Comparison of ENCODE assay signal across 8 mouse cellular contexts in genomic region chr12:76534641-76535283, GRCm38 (mm10). TPM values are rescaled to one million over a fixed set of nuclear protein-coding genes. Genes with fewer than 3 reads are reported as not detected.
A peak's percentile ranks its signal among the peaks of the same experiment; 100 is the strongest.
DNase-seq lines count a peak whose midpoint lies in the region; ATAC-seq lines count a peak whose summit lies in the region.

No protein-coding gene starts in this region.

- 6% methylated on average over 9 of the region's 9 CpGs for WGBS in heart, embryonic 11.5 days (ENCODE audit: insufficient replicate concordance)
- 6% methylated on average over 9 of the region's 9 CpGs for WGBS in heart, embryonic 13.5 days
- WGBS in liver, embryonic 16.5 days (ENCODE audit: insufficient replicate concordance) = 25% methylated on average over 9 of the region's 9 CpGs

- no peak for ATAC-seq in heart, embryonic 11.5 days (replicated peaks; ENCODE audit: insufficient number of reproducible peaks, low FRiP score, low TSS enrichment)
- ATAC-seq in heart, embryonic 13.5 days (ENCODE audit: extremely low read depth, insufficient number of reproducible peaks, low FRiP score, low TSS enrichment) = no peak
- ATAC-seq in liver, embryonic 16.5 days (ENCODE audit: low read depth) = no peak
- ATAC-seq in megakaryocyte progenitor cell, adult 5-6 weeks (replicated peaks; ENCODE audit: poor library complexity) = no peak

- H3K4me1 ChIP-seq in heart, embryonic 11.5 days (ENCODE audit: control insufficient read depth, insufficient read depth, low read length) = peaks cover 41% of the 10 kb centered on the region
- peaks cover 50% of the 10 kb centered on the region for H3K4me1 ChIP-seq in heart, embryonic 13.5 days
- peaks cover 17% of the 10 kb centered on the region for H3K4me1 ChIP-seq in liver, embryonic 16.5 days (ENCODE audit: control insufficient read depth, low read depth, low read length)

- DNase-seq in heart, adult 8-10 months (ENCODE audit: low spot score) = no peak
- DNase-seq in NIH3T3 (ENCODE audit: low read depth) = peak; percentile 74
- DNase-seq in left cerebral cortex, adult 9 months (ENCODE audit: low spot score in 2 of 2) = no peak
- DNase-seq in frontal cortex, postnatal 14 days (ENCODE audit: low spot score in 2 of 2) = no peak

- peak overlapping the region; percentile 69 for H3K9ac ChIP-seq in heart, embryonic 11.5 days (ENCODE audit: low read depth, low read length)
- peak overlapping the region; percentile 92 for H3K9ac ChIP-seq in heart, embryonic 13.5 days
- H3K9ac ChIP-seq in liver, embryonic 16.5 days (ENCODE audit: low read depth, low read length) = peak overlapping the region; percentile 67

- no peaks in the 10 kb centered on the region for H3K36me3 ChIP-seq in heart, embryonic 11.5 days (ENCODE audit: control insufficient read depth, insufficient read depth, low read length)
- H3K36me3 ChIP-seq in heart, embryonic 13.5 days = peaks cover 3% of the 10 kb centered on the region; the same call in 1 of the 2 replicates
- H3K36me3 ChIP-seq in liver, embryonic 16.5 days (ENCODE audit: control insufficient read depth, insufficient read depth) = no peaks in the 10 kb centered on the region

- peak overlapping the region; percentile 74 for H3K4me2 ChIP-seq in heart, embryonic 11.5 days
- peak overlapping the region; percentile 95 for H3K4me2 ChIP-seq in heart, embryonic 13.5 days
- H3K4me2 ChIP-seq in liver, embryonic 16.5 days (ENCODE audit: low read depth, low read length) = peak overlapping the region; percentile 71

- peak overlapping the region; percentile 10; the same call in 1 of the 2 replicates for H3K27ac ChIP-seq in heart, embryonic 11.5 days (ENCODE audit: low read depth, low read length)
- H3K27ac ChIP-seq in heart, embryonic 13.5 days (replicated peaks) = peak overlapping the region; percentile 89
- peak overlapping the region; percentile 83 for H3K27ac ChIP-seq in liver, embryonic 16.5 days (ENCODE audit: low read length)

- H3K9me3 ChIP-seq in heart, embryonic 11.5 days (replicated peaks; ENCODE audit: control insufficient read depth, low read length) = no peaks in the 10 kb centered on the region
- no peaks in the 10 kb centered on the region for H3K9me3 ChIP-seq in heart, embryonic 13.5 days
- no peaks in the 10 kb centered on the region for H3K9me3 ChIP-seq in liver, embryonic 16.5 days (replicated peaks; ENCODE audit: control insufficient read depth, low read length)

- peaks cover 29% of the 10 kb centered on the region for H3K27me3 ChIP-seq in heart, embryonic 11.5 days (ENCODE audit: control insufficient read depth, insufficient read depth, low read length)
- peaks cover 25% of the 10 kb centered on the region for H3K27me3 ChIP-seq in heart, embryonic 13.5 days (replicated peaks)
- H3K27me3 ChIP-seq in liver, embryonic 16.5 days (ENCODE audit: control insufficient read depth, insufficient read depth, low read depth, low read length) = peaks cover 53% of the 10 kb centered on the region

- H3K4me3 ChIP-seq in heart, embryonic 11.5 days (ENCODE audit: low read depth, low read length) = peak overlapping the region; percentile 70
- H3K4me3 ChIP-seq in heart, embryonic 13.5 days = peak overlapping the region; percentile 71
- peak overlapping the region; percentile 67 for H3K4me3 ChIP-seq in liver, embryonic 16.5 days (ENCODE audit: low read depth, low read length)

RNA-seq across cellular contexts. Expression of gene Plekhg3, which starts 4.1 kb away (rescaled TPM):
- polyA plus RNA-seq in heart, embryonic 11.5 days (2014; fragmentation: Nextera tagmentation; extraction: Ambion mirVana) = 4.4 and 5.4 TPM in 2 replicates
- total RNA-seq in heart, adult 8-10 months (2022) = 10 to 100 TPM; 11.4 to 14.3 (median 13.2) TPM
- polyA plus RNA-seq in heart, embryonic 13.5 days (2015; fragmentation: Nextera tagmentation; extraction: Ambion mirVana) = 6.5 and 7.2 TPM in 2 replicates
- 4.2 and 5.5 TPM in 2 replicates for polyA plus RNA-seq in liver, embryonic 16.5 days (2015; fragmentation: Nextera tagmentation; extraction: Ambion mirVana)
- total RNA-seq in megakaryocyte progenitor cell, adult 5-6 weeks (2015) = 11.1 and 13.6 TPM in 2 replicates
- total RNA-seq in megakaryocyte progenitor cell, adult 5-6 weeks (2017) = 13.7 and 13.9 TPM in 2 replicates

Comparison
In these comparisons a context has a peak if more than half of its experiments do, and no peak if none do; other contexts are left out.
1. H3K27ac ChIP-seq: peak in every context shown above with its lines; median percentile 89 in heart, embryonic 13.5 days; 83 in liver, embryonic 16.5 days; 10 in heart, embryonic 11.5 days.